Mouse (Mus musculus): ENCODE measurements around the gene Hist1h2ao. TPM values are rescaled to one million over a fixed set of nuclear protein-coding genes. Genes with fewer than 3 reads are reported as not detected.

Gene Hist1h2ao
- total RNA-seq (2023): 58.9 TPM

GRCm38 (mm10) chr13:21810073-21810472 lies at the start of gene Hist1h2ao, which contains the start of gene Hist1h2bq:
Gene Hist1h2ao, plus strand, starts transcription at chr13:21810465.
Gene Hist1h2bq, minus strand, starts transcription at chr13:21810197.

GRCm38 (mm10) chr13:21779767-21780731 lies 30.2 kb upstream of the Hist1h2ao start, which contains the start of gene Hist1h1b:
Gene Hist1h1b, minus strand, starts transcription at chr13:21780625.

DNA sequence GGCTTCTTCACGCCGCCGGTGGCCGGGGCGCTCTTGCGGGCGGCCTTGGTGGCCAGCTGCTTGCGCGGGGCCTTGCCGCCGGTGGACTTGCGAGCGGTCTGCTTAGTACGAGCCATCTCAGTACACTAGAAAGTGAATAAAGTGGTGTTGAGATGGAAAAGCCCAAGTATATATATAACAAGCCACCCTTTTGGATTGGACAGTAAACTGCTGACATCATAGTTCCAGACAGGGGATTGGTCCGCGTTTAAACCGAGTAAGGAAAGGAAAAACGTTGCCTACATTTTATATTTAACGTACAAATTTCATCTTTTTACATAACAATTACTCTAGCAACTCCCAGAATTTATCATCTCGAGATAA lies 27.0 kb upstream of the Hist1h2ao start, which contains the start of gene Hist1h3i:
TSS of gene Hist1h3i (minus strand) at position 116 of the 363 bp plus-strand sequence.

DNA sequence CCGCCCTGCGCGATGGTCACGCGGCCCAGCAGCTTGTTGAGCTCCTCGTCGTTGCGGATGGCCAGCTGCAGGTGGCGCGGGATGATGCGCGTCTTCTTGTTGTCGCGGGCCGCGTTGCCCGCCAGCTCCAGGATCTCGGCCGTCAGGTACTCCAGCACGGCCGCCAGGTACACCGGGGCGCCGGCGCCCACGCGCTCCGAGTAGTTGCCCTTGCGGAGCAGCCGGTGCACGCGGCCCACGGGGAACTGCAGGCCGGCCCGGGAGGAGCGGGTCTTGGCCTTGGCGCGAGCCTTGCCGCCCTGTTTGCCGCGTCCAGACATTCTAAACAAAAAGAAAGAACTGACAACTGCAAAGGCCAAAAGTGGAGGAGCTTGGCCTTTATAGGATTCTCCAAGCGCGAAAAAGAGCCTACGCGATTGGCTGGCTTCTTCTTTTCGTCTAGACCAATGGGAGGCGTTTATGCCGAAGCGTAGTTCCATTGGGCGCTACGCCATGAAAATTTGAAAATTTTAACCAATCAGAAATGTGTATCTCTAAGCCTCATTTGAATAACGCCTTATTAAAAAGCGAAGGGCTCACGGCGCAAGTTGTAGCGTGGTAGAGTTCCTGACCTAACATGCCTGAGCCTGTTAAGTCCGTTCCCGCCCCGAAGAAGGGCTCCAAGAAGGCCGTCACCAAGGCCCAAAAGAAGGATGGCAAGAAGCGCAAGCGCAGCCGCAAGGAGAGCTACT lies 23.2 kb upstream of the Hist1h2ao start, which contains the start of the genes Hist1h2an and Hist1h2bp:
TSS of gene Hist1h2an (minus strand) at position 320 of the 731 bp plus-strand sequence.
TSS of gene Hist1h2bp (plus strand) at position 563 of the 731 bp plus-strand sequence.

DNA sequence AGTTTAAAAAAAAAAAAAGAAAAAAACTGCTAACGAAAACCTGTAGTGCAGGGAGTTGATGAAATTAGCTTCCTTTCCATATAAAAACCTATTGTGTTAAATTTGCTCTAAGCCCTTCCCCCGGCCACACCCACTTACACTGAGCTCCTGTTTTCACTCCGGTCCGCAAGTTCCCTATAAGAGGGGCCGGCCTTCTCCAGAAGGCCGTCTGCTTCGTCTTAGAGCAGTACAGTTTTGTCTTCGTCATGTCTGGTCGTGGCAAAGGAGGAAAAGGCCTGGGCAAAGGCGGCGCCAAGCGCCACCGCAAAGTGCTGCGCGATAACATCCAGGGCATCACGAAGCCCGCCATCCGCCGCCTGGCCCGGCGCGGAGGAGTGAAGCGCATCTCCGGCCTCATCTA lies 1.3 kb downstream of the Hist1h2ao start, which contains the start of gene Hist1h4m:
TSS of gene Hist1h4m (plus strand) at position 208 of the 400 bp plus-strand sequence.

GRCm38 (mm10) chr13:21831418-21832394 lies 21.4 kb downstream of the Hist1h2ao start, which contains the start of gene Hist1h4n:
Gene Hist1h4n, minus strand, starts transcription at chr13:21832196.

DNA sequence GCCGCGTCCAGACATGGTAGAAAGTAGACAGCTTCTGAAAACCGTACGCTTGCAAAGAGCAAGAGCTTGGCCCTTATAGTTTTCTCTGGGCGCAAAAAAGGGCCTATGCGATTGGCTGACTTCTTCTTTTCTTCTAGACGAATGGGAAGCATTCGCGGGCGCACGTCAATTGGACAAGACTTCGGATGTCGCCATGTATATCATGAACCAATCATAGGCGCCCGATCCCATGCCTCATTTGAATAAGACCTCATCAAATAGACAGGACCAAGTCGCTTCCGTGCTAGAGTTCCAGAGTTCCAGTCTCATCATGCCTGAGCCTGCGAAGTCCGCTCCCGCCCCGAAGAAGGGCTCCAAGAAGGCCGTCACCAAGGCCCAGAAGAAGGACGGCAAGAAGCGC lies 23.2 kb downstream of the Hist1h2ao start, which contains the start of the genes Hist1h2ap and Hist1h2br:
TSS of gene Hist1h2ap (minus strand) at position 47 of the 400 bp plus-strand sequence.
TSS of gene Hist1h2br (plus strand) at position 283 of the 400 bp plus-strand sequence.

Other genes starting within 250 kb of the Hist1h2ao start
- not detected for gene Olfr1364, start 228.7 kb upstream of the Hist1h2ao start, total RNA-seq (2023)
- not detected for gene Olfr1362, start 196.4 kb upstream of the Hist1h2ao start, total RNA-seq (2023)
- gene Olfr11, start 167.9 kb upstream of the Hist1h2ao start, total RNA-seq (2023): not detected
- not detected for gene Olfr1361, start 147.1 kb upstream of the Hist1h2ao start, total RNA-seq (2023)
- gene Olfr1360, start 133.1 kb upstream of the Hist1h2ao start, total RNA-seq (2023): not detected
- not detected for gene Olfr1359, start 112.4 kb upstream of the Hist1h2ao start, total RNA-seq (2023)
- 29.9 TPM for gene Hist1h2bl, start 94.3 kb upstream of the Hist1h2ao start, total RNA-seq (2023)
- gene Hist1h2ai, start 94.0 kb upstream of the Hist1h2ao start, total RNA-seq (2023): 37.0 TPM
- 46.7 TPM for gene Hist1h3h, start 92.8 kb upstream of the Hist1h2ao start, total RNA-seq (2023)
- 4.5 TPM for gene Hist1h2bm, start 88.4 kb upstream of the Hist1h2ao start, total RNA-seq (2023)
- gene Hist1h4j, start 75.4 kb upstream of the Hist1h2ao start, total RNA-seq (2023): 10.9 TPM
- gene Hist1h4k, start 60.0 kb upstream of the Hist1h2ao start, total RNA-seq (2023): 328 TPM
- 31.4 TPM for gene Hist1h2ak, start 56.6 kb upstream of the Hist1h2ao start, total RNA-seq (2023)
- 80.0 TPM for gene Hist1h2bn, start 56.3 kb upstream of the Hist1h2ao start, total RNA-seq (2023)
- 8.9 TPM for gene Hist1h1b, start 29.8 kb upstream of the Hist1h2ao start, total RNA-seq (2023)
- gene Hist1h3i, start 27.1 kb upstream of the Hist1h2ao start, total RNA-seq (2023): 144 TPM
- gene Hist1h2an, start 23.2 kb upstream of the Hist1h2ao start, total RNA-seq (2023): 10.1 TPM
- 16.9 TPM for gene Hist1h2bp, start 23.0 kb upstream of the Hist1h2ao start, total RNA-seq (2023)
- gene Hist1h2bq, start 268 bp upstream of the Hist1h2ao start, total RNA-seq (2023): 74.5 TPM
- gene Hist1h4m, start 1.3 kb downstream of the Hist1h2ao start, total RNA-seq (2023): 281 TPM
- 118 TPM for gene Hist1h4n, start 21.7 kb downstream of the Hist1h2ao start, total RNA-seq (2023)
- gene Hist1h2ap, start 23.0 kb downstream of the Hist1h2ao start, total RNA-seq (2023): 61.6 TPM
- 74.1 TPM for gene Hist1h2br, start 23.3 kb downstream of the Hist1h2ao start, total RNA-seq (2023)
- gene Zfp184, start 134.6 kb downstream of the Hist1h2ao start, total RNA-seq (2023): 0.67 TPM
- gene Pom121l2, start 170.7 kb downstream of the Hist1h2ao start, total RNA-seq (2023): not detected
- 0.28 TPM for gene Prss16, start 199.3 kb downstream of the Hist1h2ao start, total RNA-seq (2023)
- gene Hist1h2ah, start 225.1 kb downstream of the Hist1h2ao start, total RNA-seq (2023): 27.1 TPM
- 16.4 TPM for gene Hist1h2bk, start 225.4 kb downstream of the Hist1h2ao start, total RNA-seq (2023)
- 83.9 TPM for gene Hist1h4i, start 230.9 kb downstream of the Hist1h2ao start, total RNA-seq (2023)
- 11.8 TPM for gene Hist1h2ag, start 232.5 kb downstream of the Hist1h2ao start, total RNA-seq (2023)
- 14.2 TPM for gene Hist1h2bj, start 232.7 kb downstream of the Hist1h2ao start, total RNA-seq (2023)

All from CD8-positive naive resting alpha-beta T cell, adult 57 days (primary cell).